Mouse (Mus musculus): ENCODE data around the gene Osgin1.

DNA sequence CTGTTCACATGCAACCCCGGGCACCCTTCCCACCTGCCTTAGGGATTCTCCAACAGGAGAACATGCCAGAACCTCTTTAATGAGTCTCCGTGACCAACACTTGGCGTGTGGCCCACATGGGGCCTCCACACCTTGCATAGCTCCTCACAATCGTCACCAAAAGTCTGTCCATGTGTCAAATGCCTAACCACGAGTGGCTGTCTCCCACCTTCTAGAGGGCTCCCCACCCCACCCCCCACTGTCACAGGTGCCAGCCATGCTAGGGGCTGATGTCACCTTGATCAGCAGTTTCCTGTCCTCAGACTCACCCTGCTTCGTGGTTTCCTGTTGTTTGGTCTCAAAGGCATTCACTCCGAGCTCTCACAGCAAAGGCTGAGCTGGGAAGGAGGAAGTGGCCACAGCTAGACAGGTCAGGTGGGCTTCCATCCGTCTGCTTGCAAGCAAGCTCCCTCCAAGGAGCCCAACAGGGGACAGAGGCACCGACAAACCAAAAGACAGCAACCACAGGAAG, 10.2 kb upstream of the Osgin1 start:
- TF ChIP-seq CTCF (IDR thresholded peaks at IDR 0.05; ENCODE audit: low read depth): no peak
- TF ChIP-seq EP300 (IDR thresholded peaks at IDR 0.05; ENCODE audit: low read depth): peak; percentile 70
